Mouse (Mus musculus): ENCODE data around the gene Ms4a4d. TPM values are rescaled to one million over a fixed set of nuclear protein-coding genes. Genes with fewer than 3 reads are reported as not detected.
"Not testable (repeated sequence)": the region's sequence is repeated elsewhere in the genome, so short reads cannot be mapped to it uniquely, and the experiment has no call there.

Ms4a4d gene
- total RNA-seq, 2 experiments from 2014 or later, result 4.0 TPM

- DNase-seq, result no peak
- intact Hi-C loops (cut with DNase I), result no loop called here
- no peak overlapping the region for H3K4me3 ChIP-seq
- TF ChIP-seq CTCF (IDR thresholded peaks at IDR 0.05), result no peak
- no peak overlapping the region for H3K27ac ChIP-seq
Observed at GRCm38 (mm10) chr19:11520146-11520545, 16.5 kb upstream of the Ms4a4d start.

DNA sequence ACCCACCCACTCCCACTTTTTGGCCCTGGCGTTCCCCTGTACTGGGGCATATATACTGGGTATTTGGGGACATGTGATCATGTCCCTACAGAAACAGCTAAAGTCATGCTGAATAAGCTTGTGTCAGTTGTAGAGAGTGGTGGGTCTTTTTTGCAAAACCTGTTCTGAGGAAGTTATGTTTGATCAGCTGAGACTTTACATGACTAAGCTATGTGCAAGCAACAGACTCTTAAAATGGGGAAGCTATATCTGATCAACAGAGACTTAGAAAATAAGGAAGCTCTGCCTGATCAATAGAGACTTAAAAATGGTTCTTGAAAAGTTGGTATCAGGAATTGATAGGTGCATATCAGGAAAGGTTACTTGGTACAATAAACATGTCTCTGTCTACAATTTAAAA lies 3.2 kb upstream of the Ms4a4d start:
- intact Hi-C loops (cut with DNase I), result no loop called here
- no peak overlapping the region for H3K4me3 ChIP-seq
- TF ChIP-seq CTCF (IDR thresholded peaks at IDR 0.05), result no peak
- no peak overlapping the region for H3K27ac ChIP-seq
- DNase-seq, result no peak

- TF ChIP-seq CTCF (IDR thresholded peaks at IDR 0.05), result no peak
- no peak overlapping the region for H3K4me3 ChIP-seq
- peak; percentile 60 for DNase-seq
- intact Hi-C loops (cut with DNase I), result no loop called here
- H3K27ac ChIP-seq, result peak overlapping the region; percentile 4; the same call in 1 of the 2 replicates
Observed at GRCm38 (mm10) chr19:11533888-11534445, 2.6 kb upstream of the Ms4a4d start.

- peak overlapping the region; percentile 54 for H3K4me3 ChIP-seq
- TF ChIP-seq CTCF (IDR thresholded peaks at IDR 0.05), result no peak
- peak; percentile 46 for DNase-seq
- no peak overlapping the region for H3K27ac ChIP-seq
- intact Hi-C loops (cut with DNase I), result no loop called here
Observed at GRCm38 (mm10) chr19:11537336-11537735, 735 bp downstream of the Ms4a4d start.

GRCm38 (mm10) chr19:11540166-11540821 lies 3.7 kb downstream of the Ms4a4d start:
- intact Hi-C loops (cut with DNase I); H3K4me3 ChIP-seq; H3K27ac ChIP-seq; DNase-seq: not testable (repeated sequence)

DNA sequence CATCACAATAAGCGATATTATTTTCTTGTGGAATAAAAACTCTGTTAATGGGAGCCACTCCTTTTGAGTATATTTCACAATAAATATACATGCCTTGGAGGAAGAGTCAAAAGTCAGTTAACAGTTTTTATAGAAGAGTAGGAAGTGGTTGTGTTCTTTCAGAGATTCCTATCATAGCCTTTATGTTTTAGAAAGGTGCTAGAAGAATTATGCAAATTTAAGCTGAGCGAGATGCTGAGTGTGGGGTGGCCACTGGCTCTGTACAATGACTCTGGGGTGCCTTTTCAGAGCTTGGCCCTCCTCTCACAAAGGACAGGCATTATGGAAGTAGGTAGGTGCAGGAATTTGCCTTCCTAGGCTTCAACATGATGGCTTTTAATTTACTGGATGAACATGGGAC lies 7.8 kb downstream of the Ms4a4d start:
- DNase-seq; H3K4me3 ChIP-seq; H3K27ac ChIP-seq; intact Hi-C loops (cut with DNase I): not testable (repeated sequence)

DNA sequence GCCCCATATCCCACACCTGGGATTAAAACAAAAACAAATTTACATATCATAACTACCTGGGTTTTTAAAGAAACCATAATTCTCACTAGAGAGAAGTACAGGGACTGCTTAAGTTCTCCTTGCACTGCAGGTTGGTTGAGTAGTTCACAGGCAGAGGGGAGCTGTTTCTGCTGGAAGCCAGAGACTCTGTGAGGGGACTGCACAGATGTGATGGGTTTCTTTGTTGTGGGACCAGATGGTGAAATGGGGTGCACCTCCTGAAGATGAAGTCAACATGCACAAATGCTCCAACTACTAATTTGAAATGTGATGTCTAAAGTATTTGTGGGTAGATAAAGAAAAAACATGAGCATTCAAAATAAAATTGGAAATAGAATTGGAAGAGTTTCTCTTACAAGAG lies 11.3 kb downstream of the Ms4a4d start:
- Histone ChIP-seq H3K27ac (no peak overlapping the region), H3K4me3 (no peak overlapping the region)
- intact Hi-C loops (cut with DNase I), result no loop called here
- DNase-seq, result no peak
- TF ChIP-seq CTCF (IDR thresholded peaks at IDR 0.05), result no peak

GRCm38 (mm10) chr19:11554726-11555125 lies 18.1 kb downstream of the Ms4a4d start:
- no peak for TF ChIP-seq CTCF (IDR thresholded peaks at IDR 0.05)
- Histone ChIP-seq H3K27ac (no peak overlapping the region), H3K4me3 (no peak overlapping the region)
- intact Hi-C loops (cut with DNase I), result no loop called here
- DNase-seq, result no peak

DNA sequence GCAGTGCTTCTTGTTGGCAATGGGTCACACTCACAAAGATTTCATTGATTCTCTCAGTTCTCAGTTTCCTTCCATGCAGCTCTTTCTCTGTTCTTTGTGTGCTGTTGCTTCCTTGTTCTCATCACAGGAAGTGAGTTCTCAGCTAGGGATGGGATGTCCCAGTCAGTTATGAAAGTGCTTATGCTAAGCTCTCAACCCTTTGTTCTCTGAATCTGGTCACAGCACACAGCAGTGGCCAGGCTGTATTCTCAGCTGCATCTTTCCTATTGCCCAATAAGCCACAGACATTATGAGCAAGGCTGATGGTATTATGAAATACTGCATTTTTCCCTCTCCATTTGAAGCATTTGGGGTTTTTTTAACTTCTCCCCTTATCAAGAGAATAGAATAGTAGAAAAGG lies 23.0 kb downstream of the Ms4a4d start:
- H3K4me3 ChIP-seq; H3K27ac ChIP-seq; DNase-seq; intact Hi-C loops (cut with DNase I): not testable (repeated sequence)

DNA sequence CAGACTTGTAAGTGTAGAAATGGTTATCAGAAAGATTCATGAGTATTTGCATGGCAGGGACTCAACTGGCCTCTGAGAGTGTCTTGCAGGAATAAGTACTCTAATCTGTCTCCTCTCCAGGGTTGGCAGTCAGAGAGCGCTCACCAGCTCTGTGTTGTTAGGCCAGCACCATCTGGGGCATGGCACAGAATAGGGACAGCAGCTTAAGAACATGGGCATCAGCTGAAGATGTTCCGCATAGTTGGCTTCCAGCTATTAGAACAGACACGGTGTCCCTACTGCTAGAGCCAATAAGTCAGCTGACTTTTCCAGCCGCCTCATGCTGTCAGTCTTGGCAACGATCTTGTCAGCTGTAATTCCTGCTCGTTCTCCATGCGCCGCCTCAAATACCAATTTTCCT lies 38.4 kb downstream of the Ms4a4d start:
- Histone ChIP-seq H3K4me3 (no peak overlapping the region), H3K27ac (no peak overlapping the region)
- no peak for DNase-seq
- intact Hi-C loops (cut with DNase I), result no loop called here
- TF ChIP-seq CTCF (IDR thresholded peaks at IDR 0.05), result no peak

- intact Hi-C loops (cut with DNase I), result no loop called here
Observed at GRCm38 (mm10) chr19:11589205-11589604, 52.6 kb downstream of the Ms4a4d start.

GRCm38 (mm10) chr19:11589891-11590449 lies 53.4 kb downstream of the Ms4a4d start:
- Histone ChIP-seq H3K27ac (no peak overlapping the region), H3K4me3 (no peak overlapping the region)
- no peak for DNase-seq
- no peak for TF ChIP-seq CTCF (IDR thresholded peaks at IDR 0.05)
- intact Hi-C loops (cut with DNase I), result no loop called here

More at GRCm38 (mm10) chr19:11589205-11589604, 52.6 kb downstream of the Ms4a4d start:
- Histone ChIP-seq H3K4me3 (no peak overlapping the region), H3K27ac (no peak overlapping the region)
- no peak for DNase-seq
- TF ChIP-seq CTCF (IDR thresholded peaks at IDR 0.05), result no peak

- no peak overlapping the region for H3K27ac ChIP-seq
- intact Hi-C loops (cut with DNase I), result loop anchor here (5.0 kb wide), 1 partner anchor 249 kb away; no protein-coding TSS in a partner anchor
- no peak for DNase-seq
- no peak overlapping the region for H3K4me3 ChIP-seq
- TF ChIP-seq CTCF (IDR thresholded peaks at IDR 0.05), result no peak
Observed at GRCm38 (mm10) chr19:11601349-11601748, 64.7 kb downstream of the Ms4a4d start.

GRCm38 (mm10) chr19:11602026-11602425 lies 65.4 kb downstream of the Ms4a4d start:
- TF ChIP-seq CTCF (IDR thresholded peaks at IDR 0.05), result peak; percentile 51
- intact Hi-C loops (cut with DNase I), result loop anchor here (5.0 kb wide), 1 partner anchor 250 kb away; no protein-coding TSS in a partner anchor
- no peak overlapping the region for H3K27ac ChIP-seq
- DNase-seq, result no peak
- H3K4me3 ChIP-seq, result no peak overlapping the region

All from gastrocnemius, adult 2 months (tissue).